In genomic region chr12:112743168-112743975, GRCm38 (mm10) we compare ENCODE assay signal across 8 mouse cellular contexts. TPM values are rescaled to one million over a fixed set of nuclear protein-coding genes. Genes with fewer than 3 reads are reported as not detected.
DNase-seq lines count a peak whose midpoint lies in the region; ATAC-seq and TF ChIP-seq lines count a peak whose summit lies in the region.

No protein-coding gene starts in this region.

- peak overlapping the region; percentile 12; the same call in 1 of the 2 replicates for H3K27ac ChIP-seq in ES-Bruce4 (ENCODE audit: insufficient read depth, low read length)
- no peak overlapping the region for H3K27ac ChIP-seq in forebrain, embryonic 14.5 days (ENCODE audit: low read depth, low read length)
- peak overlapping the region; percentile 32; the same call in 1 of the 2 replicates for H3K27ac ChIP-seq in olfactory bulb, adult 2 months (ENCODE audit: insufficient read depth, low read depth, low read length)

- TF ChIP-seq EP300 in ES-Bruce4 (IDR thresholded peaks at IDR 0.05; ENCODE audit: insufficient read depth, low read depth, low read length), result no peak

- H3K9ac ChIP-seq in ES-Bruce4 (ENCODE audit: low read depth, poor library complexity, severe bottlenecking), result no peak overlapping the region
- H3K9ac ChIP-seq in forebrain, embryonic 14.5 days (ENCODE audit: low read length), result peak overlapping the region; percentile 17

- peak; percentile 54 for DNase-seq in c-Kit-positive CD71-positive TER-119-negative erythroid progenitor cells, embryonic 14.5 days (ENCODE audit: low read depth)
- peak; percentile 84 for DNase-seq in forebrain, embryonic 14.5 days (ENCODE audit: low spot score)
- DNase-seq in heart, postnatal 14 days, result peak; percentile 85 to 89
- peak; percentile 73 to 92 for DNase-seq in layer of hippocampus, adult 18-20 months (ENCODE audit: low spot score in 2 of 2)
- peak; percentile 62 for DNase-seq in lung, adult 2 months
- peak; percentile 84 for DNase-seq in thymus, postnatal 0 days (ENCODE audit: low spot score)

- H3K4me3 ChIP-seq in ES-Bruce4 (ENCODE audit: low read depth, low read length), result no peak overlapping the region
- H3K4me3 ChIP-seq in forebrain, embryonic 14.5 days (ENCODE audit: low read depth, low read length), result no peak overlapping the region
- no peak overlapping the region for H3K4me3 ChIP-seq in lung, adult 2 months (replicated peaks; ENCODE audit: extremely low read depth, low read depth, low read length)
- no peak overlapping the region for H3K4me3 ChIP-seq in olfactory bulb, adult 2 months (ENCODE audit: insufficient read depth, low read depth, low read length)

- H3K4me2 ChIP-seq in forebrain, embryonic 14.5 days (ENCODE audit: low read length), result no peak overlapping the region

- ATAC-seq in forebrain, embryonic 14.5 days, result peak; percentile 75

- no peaks in the 10 kb centered on the region for H3K4me1 ChIP-seq in ES-Bruce4 (ENCODE audit: control insufficient read depth, insufficient read depth, low read length)
- peaks cover 9% of the 10 kb centered on the region; the same call in 1 of the 2 replicates for H3K4me1 ChIP-seq in forebrain, embryonic 14.5 days (ENCODE audit: control insufficient read depth, insufficient read depth, low read length)
- H3K4me1 ChIP-seq in lung, adult 2 months (ENCODE audit: control insufficient read depth, insufficient read depth, low read length), result no peaks in the 10 kb centered on the region; the same call in 1 of the 2 replicates
- peaks cover 24% of the 10 kb centered on the region for H3K4me1 ChIP-seq in olfactory bulb, adult 2 months (ENCODE audit: control insufficient read depth, insufficient read depth, low read length)

- peak; percentile 88 for TF ChIP-seq CTCF in ES-Bruce4 (IDR thresholded peaks at IDR 0.05; ENCODE audit: low read depth, low read length)
- peak; percentile 87 for TF ChIP-seq CTCF in lung, adult 2 months (IDR thresholded peaks at IDR 0.05; ENCODE audit: insufficient read depth, low read length)
- TF ChIP-seq CTCF in olfactory bulb, adult 2 months (IDR thresholded peaks at IDR 0.05; ENCODE audit: insufficient read depth, low read depth, low read length), result peak; percentile 77

- no peak for TF ChIP-seq POLR2A in ES-Bruce4 (IDR thresholded peaks at IDR 0.05; ENCODE audit: insufficient read depth, low read length)
- no peak for TF ChIP-seq POLR2A in lung, adult 2 months (IDR thresholded peaks at IDR 0.05; ENCODE audit: borderline replicate concordance, extremely low read depth, low read depth, low read length)
- TF ChIP-seq POLR2A in olfactory bulb, adult 2 months (IDR thresholded peaks at IDR 0.05; ENCODE audit: insufficient read depth, low read depth, low read length), result no peak

- no peaks in the 10 kb centered on the region for H3K27me3 ChIP-seq in ES-Bruce4 (ENCODE audit: control insufficient read depth, insufficient read depth, low read length, poor library complexity, severe bottlenecking)
- no peaks in the 10 kb centered on the region for H3K27me3 ChIP-seq in forebrain, embryonic 14.5 days (replicated peaks; ENCODE audit: control insufficient read depth, insufficient read depth, low read length)

- intact Hi-C loops in heart, postnatal 14 days (cut with DNase I), result no loop called here

- 55% methylated on average over 25 of the region's 25 CpGs for WGBS in forebrain, embryonic 14.5 days
- WGBS in lung, adult 2 months, result 39% methylated on average over 25 of the region's 25 CpGs
- 48% methylated on average over 25 of the region's 25 CpGs for WGBS in olfactory bulb, adult 2 months

- H3K36me3 ChIP-seq in ES-Bruce4 (ENCODE audit: control insufficient read depth, insufficient read depth, low read length, poor library complexity, severe bottlenecking), result peaks cover 6% of the 10 kb centered on the region; the same call in 1 of the 2 replicates
- peaks cover 56% of the 10 kb centered on the region for H3K36me3 ChIP-seq in forebrain, embryonic 14.5 days (ENCODE audit: control insufficient read depth, insufficient read depth, low read length)

- H3K9me3 ChIP-seq in ES-Bruce4 (replicated peaks; ENCODE audit: control insufficient read depth, insufficient read depth, low read length, poor library complexity, severe bottlenecking), result no peaks in the 10 kb centered on the region
- no peaks in the 10 kb centered on the region for H3K9me3 ChIP-seq in forebrain, embryonic 14.5 days (replicated peaks; ENCODE audit: control insufficient read depth, low read length)

RNA-seq across cellular contexts. Expression of gene Pld4, which starts 17.1 kb away (rescaled TPM):
- 0.90 and 1.1 TPM in 2 replicates for polyA plus RNA-seq in ES-Bruce4 (2011; ENCODE audit: insufficient read depth, insufficient read length, low read depth, missing spikeins)
- polyA plus RNA-seq in forebrain, embryonic 14.5 days (2014; fragmentation: Nextera tagmentation; extraction: Ambion mirVana), result 5.9 and 7.0 TPM in 2 replicates
- total RNA-seq in heart, postnatal 14 days (2021), result 1 to 10 TPM; 6.3 to 8.0 TPM
- 10 to 100 TPM; 10.2 to 11.0 TPM for total RNA-seq in layer of hippocampus, adult 18-20 months (2021)
- 78.2 and 90.1 TPM in 2 replicates for polyA plus RNA-seq in lung, adult 2 months (2012; rRNA removed)
- polyA plus RNA-seq in olfactory bulb, adult 2 months (2012; ENCODE audit: insufficient read depth, insufficient read length, low replicate concordance, missing spikeins), result not detected in 2 replicates
- 46.2 and 49.3 TPM in 2 replicates for polyA plus RNA-seq in thymus, postnatal 0 days (2015; fragmentation: Nextera tagmentation; extraction: Ambion mirVana)

RNA-seq across cellular contexts. Expression of gene Cep170b, which starts 23.1 kb away (rescaled TPM):
- polyA plus RNA-seq in ES-Bruce4 (2011; ENCODE audit: insufficient read depth, insufficient read length, low read depth, missing spikeins), result 102 and 104 TPM in 2 replicates
- 10.3 and 15.7 TPM in 2 replicates for polyA plus RNA-seq in forebrain, embryonic 14.5 days (2014; fragmentation: Nextera tagmentation; extraction: Ambion mirVana)
- 1 to 10 TPM; 8.6 to 9.9 TPM for total RNA-seq in heart, postnatal 14 days (2021)
- total RNA-seq in layer of hippocampus, adult 18-20 months (2021), result 100 to 1,000 TPM; 192 to 208 TPM
- 68.2 and 73.2 TPM in 2 replicates for polyA plus RNA-seq in lung, adult 2 months (2012; rRNA removed)
- polyA plus RNA-seq in olfactory bulb, adult 2 months (2012; ENCODE audit: insufficient read depth, insufficient read length, low replicate concordance, missing spikeins), result not detected in 2 replicates
- 4.3 and 4.9 TPM in 2 replicates for polyA plus RNA-seq in thymus, postnatal 0 days (2015; fragmentation: Nextera tagmentation; extraction: Ambion mirVana)

RNA-seq across cellular contexts. Expression of gene Ahnak2, which starts 59.1 kb away (rescaled TPM):
- 25.8 and 28.6 TPM in 2 replicates for polyA plus RNA-seq in ES-Bruce4 (2011; ENCODE audit: insufficient read depth, insufficient read length, low read depth, missing spikeins)
- polyA plus RNA-seq in forebrain, embryonic 14.5 days (2014; fragmentation: Nextera tagmentation; extraction: Ambion mirVana), result 0.29 and 0.51 TPM in 2 replicates
- 10 to 100 TPM; 14.5 to 19.5 TPM for total RNA-seq in heart, postnatal 14 days (2021)
- total RNA-seq in layer of hippocampus, adult 18-20 months (2021), result 1 to 10 TPM; 3.4 to 3.8 TPM
- 9.3 and 13.3 TPM in 2 replicates for polyA plus RNA-seq in lung, adult 2 months (2012; rRNA removed)
- polyA plus RNA-seq in olfactory bulb, adult 2 months (2012; ENCODE audit: insufficient read depth, insufficient read length, low replicate concordance, missing spikeins), result not detected in 2 replicates
- polyA plus RNA-seq in thymus, postnatal 0 days (2015; fragmentation: Nextera tagmentation; extraction: Ambion mirVana), result 1.0 and 1.2 TPM in 2 replicates
